Mouse (Mus musculus) heart, postnatal 0 days (tissue): ENCODE results near the gene Galnt10.

ENCODE experiments used
- CTCF ChIP-seq: IDR thresholded peaks from 2 replicates; pipeline ENCODE4 v1.5.1; 2016; ENCODE audit warnings: antibody characterized with exemption, control low read depth, low read depth
- EP300 ChIP-seq: IDR thresholded peaks from 2 replicates; pipeline ENCODE4 v1.6.1; 2016; ENCODE audit warnings: antibody characterized with exemption, low read depth

DNA sequence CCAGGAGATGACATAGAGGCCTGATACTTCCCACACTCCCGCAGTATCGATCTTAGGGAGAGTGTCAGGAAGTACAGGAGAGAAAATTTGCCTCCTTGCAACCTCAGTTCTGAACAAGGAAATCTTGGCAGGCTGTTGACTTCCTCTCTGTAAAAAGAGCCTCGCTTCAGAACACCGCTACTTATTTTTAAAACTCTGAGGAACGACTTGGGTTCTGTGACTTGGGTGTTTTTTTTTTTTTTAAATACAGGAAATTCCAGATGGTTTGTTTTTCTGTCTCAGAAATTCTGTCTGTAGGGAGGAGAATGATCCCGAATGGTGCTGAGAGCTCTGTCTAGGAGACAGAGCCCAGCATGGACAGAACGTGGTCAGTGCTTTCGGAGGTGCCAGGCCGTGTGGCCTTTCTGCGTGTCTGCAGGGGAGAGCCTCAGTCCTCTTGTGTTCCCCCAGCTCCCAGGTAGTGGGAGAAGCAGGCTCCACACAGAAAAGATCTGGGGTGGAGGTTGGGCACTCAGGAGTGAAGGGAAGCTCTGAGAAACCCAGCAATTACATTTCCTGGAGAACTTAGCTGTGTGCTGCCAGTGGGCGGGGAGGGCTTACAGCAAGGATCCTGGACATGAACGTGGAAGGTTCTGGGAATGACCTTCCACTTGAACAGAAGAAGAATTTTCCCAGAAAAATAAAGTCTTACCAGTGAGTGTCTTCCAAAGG is 28.9 kb downstream of the Galnt10 start:
- no peak for TF ChIP-seq CTCF
- no peak for TF ChIP-seq EP300
